Mouse (Mus musculus) B cell, adult (primary cell): ENCODE results near the gene Fam32a. TPM values are rescaled to one million over a fixed set of nuclear protein-coding genes. Genes with fewer than 3 reads are reported as not detected.

Source experiments
- total RNA-seq: library from RNA; stranded (reverse); gene quantifications from 4 replicates; pipeline ENCODE4 v1.2.4, GENCODE M21; 2023; ENCODE audit not compliant: inconsistent age

The Fam32a gene
- 80.2 to 90.2 TPM (median 89.1 TPM) in 4 replicates for total RNA-seq

GRCm38 (mm10) chr8:72219541-72220363 is at the start of gene Fam32a:
Fam32a (plus strand) TSS chr8:72219730.

GRCm38 (mm10) chr8:72189417-72190214 is 29.9 kb upstream of the Fam32a start, which contains the start of gene Hsh2d:
Hsh2d (plus strand) TSS chr8:72189638.

GRCm38 (mm10) chr8:72212751-72213150 is 6.8 kb upstream of the Fam32a start, which contains the start of gene Cib3:
Cib3 (minus strand) TSS chr8:72212837.

GRCm38 (mm10) chr8:72213536-72213935 is 6.0 kb upstream of the Fam32a start, which contains the start of gene Gm11034:
Gm11034 (minus strand) TSS chr8:72213636.

GRCm38 (mm10) chr8:72239499-72240402 is 20.2 kb downstream of the Fam32a start, which contains the start of gene Ap1m1:
Ap1m1 (plus strand) TSS chr8:72240018.

Other genes starting within 250 kb of the Fam32a start
- 186 to 230 TPM (median 196 TPM) in 4 replicates for gene Cyp4f18, start 210.1 kb upstream of the Fam32a start, total RNA-seq
- gene Olfr372, start 178.5 kb upstream of the Fam32a start, total RNA-seq, result not detected in 4 replicates
- 0.21 TPM in 1 of 4 replicates, not detected in the others for gene Olfr373, start 136.6 kb upstream of the Fam32a start, total RNA-seq
- gene Olfr374, start 112.7 kb upstream of the Fam32a start, total RNA-seq, result 0.06 to 0.22 TPM (median 0.06 TPM) in 3 of 4 replicates, not detected in the other
- gene Tpm4, start 84.8 kb upstream of the Fam32a start, total RNA-seq, result 246 to 263 TPM (median 261 TPM) in 4 replicates
- gene Rab8a, start 58.5 kb upstream of the Fam32a start, total RNA-seq, result 110 to 144 TPM (median 142 TPM) in 4 replicates
- 28.4 to 38.7 TPM (median 32.9 TPM) in 4 replicates for gene Hsh2d, start 30.1 kb upstream of the Fam32a start, total RNA-seq
- 1.00 to 1.0 TPM in 2 of 4 replicates, not detected in the others for gene Cib3, start 6.9 kb upstream of the Fam32a start, total RNA-seq
- gene Gm11034, start 6.1 kb upstream of the Fam32a start, total RNA-seq, result not detected in 4 replicates
- 185 to 223 TPM (median 213 TPM) in 4 replicates for gene Ap1m1, start 20.3 kb downstream of the Fam32a start, total RNA-seq
- gene Gm10282, start 85.5 kb downstream of the Fam32a start, total RNA-seq, result 19.0 to 25.5 TPM (median 21.6 TPM) in 4 replicates
- gene Klf2, start 99.3 kb downstream of the Fam32a start, total RNA-seq, result 3,310 to 3,828 TPM (median 3,617 TPM) in 4 replicates
- gene Eps15l1, start 201.7 kb downstream of the Fam32a start, total RNA-seq, result 89.0 to 108 TPM (median 102 TPM) in 4 replicates
- gene Calr3, start 224.1 kb downstream of the Fam32a start, total RNA-seq, result 0.39 to 0.51 TPM in 2 of 4 replicates, not detected in the others
- gene 1700030K09Rik, start 224.2 kb downstream of the Fam32a start, total RNA-seq, result 28.2 to 37.2 TPM (median 35.7 TPM) in 4 replicates